Mouse (Mus musculus) kidney, adult 2 months (tissue): ENCODE measurements around the gene Gm9936.

Source experiments
- CTCF ChIP-seq: fragments of 200-500 bp; conservative IDR thresholded peaks from 2 replicates; pipeline ENCODE4 v1.5.1; 2011; ENCODE audit warnings: low read depth, mild to moderate bottlenecking, control low read depth, low read length, moderate library complexity, mixed read lengths; ENCODE audit not compliant: insufficient read depth, insufficient read length
- POLR2A ChIP-seq: fragments of 200-500 bp; IDR thresholded peaks from one replicate; pipeline ENCODE4 v1.6.1; 2011; ENCODE audit warnings: low read depth, low read length, control low read depth

GRCm38 (mm10) chr5:114886801-114887200 lies 28.3 kb upstream of the Gm9936 start:
- TF ChIP-seq POLR2A: no peak
- no peak for TF ChIP-seq CTCF
